Mouse (Mus musculus) lung, adult 2 months (tissue): ENCODE data around the gene Tnik. TPM values are rescaled to one million over a fixed set of nuclear protein-coding genes. Genes with fewer than 3 reads are reported as not detected.

Experiments used
- DNase-seq: peaks from one replicate; pipeline ENCODE4 v3.0.0; 2022
- H3K4me1 ChIP-seq: fragments of 200-500 bp; 2 replicates; pipeline ENCODE4 v1.6.1; 2011; ENCODE audit warnings: low read length; ENCODE audit not compliant: control insufficient read depth, insufficient read depth
- H3K4me3 ChIP-seq: fragments of 200-500 bp; replicated peaks from 2 replicates; pipeline ENCODE3; 2011; ENCODE audit warnings: low read depth, mild to moderate bottlenecking, control low read depth, low read length; ENCODE audit errors: extremely low read depth
- CTCF ChIP-seq: fragments of 200-500 bp; IDR thresholded peaks from 2 replicates; pipeline ENCODE4 v1.5.1; 2011; ENCODE audit warnings: mild to moderate bottlenecking, low read length, control low read depth; ENCODE audit not compliant: insufficient read depth
- POLR2A ChIP-seq: fragments of 200-500 bp; IDR thresholded peaks from 2 replicates; pipeline ENCODE4 v1.6.1; 2011; ENCODE audit warnings: low read depth, mild to moderate bottlenecking, control low read depth, low read length, borderline replicate concordance; ENCODE audit errors: extremely low read depth
- WGBS: fragments of 180-500 bp; shearing (Covaris S2); methylation state at CpG from one replicate; pipeline ENCODE4 v1.1.7; 2018; 5-methylcytosine and 5-hydroxymethylcytosine counted together
- polyA plus RNA-seq: library from polyadenylated mRNA; depleted of rRNA; stranded (reverse); fragments of >200 nt; gene quantifications from 2 replicates; pipeline ENCODE4 v1.2.3, GENCODE M21; 2012

Gene Tnik
- polyA plus RNA-seq, 1 experiment = 11.8 TPM

DNA sequence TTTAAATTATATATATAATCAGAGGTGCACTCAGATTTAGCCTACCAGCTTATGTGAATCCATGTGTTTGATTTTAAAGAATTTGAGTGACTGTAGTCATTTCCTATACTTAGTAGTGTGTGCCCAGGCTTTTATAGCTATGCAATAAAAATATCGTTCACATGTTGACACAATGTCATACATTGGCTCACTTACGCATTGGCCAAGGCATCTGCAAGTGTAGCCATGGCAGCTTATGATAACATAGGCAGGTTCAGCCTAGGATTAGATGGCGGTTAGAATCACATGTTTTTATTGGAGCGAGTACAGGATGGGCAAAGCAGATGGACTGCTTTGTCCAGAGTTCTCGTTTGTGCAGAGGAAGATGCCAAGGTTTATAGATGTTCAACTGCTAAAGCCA is 40.9 kb downstream of the Tnik start:
- H3K4me3 ChIP-seq = no peak overlapping the region

DNA sequence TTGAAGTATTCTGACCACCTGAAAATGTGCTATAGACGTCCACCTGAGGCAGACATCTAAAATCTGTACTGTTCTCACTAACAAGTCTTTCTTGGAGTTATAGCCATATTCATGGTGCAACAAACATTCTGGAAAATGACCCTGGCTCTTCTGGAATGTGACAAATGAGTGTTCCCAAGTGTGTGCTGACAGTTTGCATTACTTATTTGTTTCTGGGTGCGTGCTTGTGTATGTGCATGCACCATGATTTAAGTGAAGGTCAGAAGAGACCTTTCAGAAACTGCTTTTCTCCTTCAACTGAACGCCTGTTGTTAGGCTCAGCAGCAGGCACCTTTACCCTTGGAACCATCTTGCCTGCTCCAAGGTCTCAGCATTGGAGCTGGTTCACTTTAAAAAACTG is 43.8 kb downstream of the Tnik start:
- DNase-seq = no peak
- Histone ChIP-seq H3K4me3 (no peak overlapping the region), H3K4me1 (peaks cover 3% of the 10 kb centered on the region; the same call in 1 of the 2 replicates)
- TF ChIP-seq CTCF = no peak
- WGBS = 79% methylated on average over 3 of the region's 3 CpGs

More for the DNA sequence above, 40.9 kb downstream of the Tnik start:
- 73% methylated on average over 5 of the region's 5 CpGs for WGBS
- peaks cover 3% of the 10 kb centered on the region; the same call in 1 of the 2 replicates for H3K4me1 ChIP-seq
- TF ChIP-seq CTCF = no peak
- TF ChIP-seq POLR2A = no peak
- no peak for DNase-seq

- H3K4me3 ChIP-seq = no peak overlapping the region
- no peak for TF ChIP-seq POLR2A
- no peak for TF ChIP-seq CTCF
- no peak for DNase-seq
- WGBS = 93% methylated on average over 2 of the region's 2 CpGs
- H3K4me1 ChIP-seq = no peaks in the 10 kb centered on the region
Observed at GRCm38 (mm10) chr3:28314438-28314837, 51.4 kb downstream of the Tnik start.

GRCm38 (mm10) chr3:28317339-28317738 is 54.3 kb downstream of the Tnik start:
- Histone ChIP-seq H3K4me1 (no peaks in the 10 kb centered on the region), H3K4me3 (no peak overlapping the region)
- 74% methylated on average over 1 of the region's 1 CpGs for WGBS
- TF ChIP-seq CTCF (no peak), POLR2A (no peak)
- no peak for DNase-seq

GRCm38 (mm10) chr3:28321635-28322034 is 58.6 kb downstream of the Tnik start:
- WGBS = 82% methylated on average over 8 of the region's 8 CpGs
- Histone ChIP-seq H3K4me3 (no peak overlapping the region), H3K4me1 (no peaks in the 10 kb centered on the region)
- TF ChIP-seq CTCF = no peak
- TF ChIP-seq POLR2A = no peak
- no peak for DNase-seq

GRCm38 (mm10) chr3:28325613-28326233 is 62.7 kb downstream of the Tnik start:
- Histone ChIP-seq H3K4me3 (no peak overlapping the region), H3K4me1 (no peaks in the 10 kb centered on the region)
- TF ChIP-seq POLR2A = no peak
- TF ChIP-seq CTCF = no peak
- no peak for DNase-seq
- 81% methylated on average over 8 of the region's 8 CpGs for WGBS

- TF ChIP-seq CTCF (no peak), POLR2A (no peak)
- H3K4me1 ChIP-seq = no peaks in the 10 kb centered on the region; the same call in 1 of the 2 replicates
- DNase-seq = no peak
- WGBS = 68% methylated on average over 5 of the region's 5 CpGs
- no peak overlapping the region for H3K4me3 ChIP-seq
Observed at GRCm38 (mm10) chr3:28332316-28332715, 69.3 kb downstream of the Tnik start.

DNA sequence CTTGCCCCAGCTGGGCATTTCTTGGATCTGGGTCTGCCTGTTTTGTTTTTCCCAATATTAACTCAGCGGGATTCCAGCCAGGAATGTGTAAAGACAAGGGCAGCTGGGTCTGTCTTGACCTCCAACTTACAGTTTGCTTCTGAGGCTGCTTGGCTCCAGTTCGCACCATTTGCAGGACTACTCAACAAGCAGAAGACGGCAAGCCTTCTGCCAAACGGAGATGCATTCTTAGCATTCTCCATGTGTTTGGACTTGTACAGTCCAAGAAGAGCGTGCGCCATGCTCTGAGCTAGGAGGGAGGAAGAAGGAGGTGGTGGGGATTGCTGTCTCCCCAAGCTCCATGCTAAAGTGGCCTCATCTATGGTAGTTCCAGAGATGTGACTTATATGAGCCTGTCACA is 70.9 kb downstream of the Tnik start:
- 61% methylated on average over 6 of the region's 6 CpGs for WGBS
- TF ChIP-seq POLR2A (no peak), CTCF (no peak)
- no peak for DNase-seq
- Histone ChIP-seq H3K4me1 (no peaks in the 10 kb centered on the region; the same call in 1 of the 2 replicates), H3K4me3 (no peak overlapping the region)

DNA sequence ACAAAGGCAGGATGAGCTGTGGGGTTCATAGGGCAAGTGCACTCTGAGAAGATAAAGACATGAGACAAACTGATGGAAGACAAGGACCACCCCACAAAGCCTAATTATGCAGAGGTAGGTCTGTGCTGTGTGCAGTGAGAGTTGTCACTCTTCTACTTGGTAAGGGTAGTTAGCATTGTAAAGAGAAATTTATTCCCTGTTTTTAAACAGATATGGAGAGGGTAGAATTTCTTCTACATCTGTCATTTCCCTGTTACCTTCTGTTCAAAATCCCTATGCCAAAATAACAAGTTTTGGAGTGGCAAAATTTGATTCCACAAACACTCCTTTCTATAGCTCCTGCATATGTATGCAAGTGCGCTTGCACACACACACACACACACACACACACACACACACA is 71.5 kb downstream of the Tnik start:
- TF ChIP-seq POLR2A = no peak
- TF ChIP-seq CTCF = no peak
- Histone ChIP-seq H3K4me1 (no peaks in the 10 kb centered on the region; the same call in 1 of the 2 replicates), H3K4me3 (no peak overlapping the region)
- 95% methylated on average over 1 of the region's 1 CpGs for WGBS
- no peak for DNase-seq

GRCm38 (mm10) chr3:28340071-28340470 is 77.1 kb downstream of the Tnik start:
- Histone ChIP-seq H3K4me3 (no peak overlapping the region), H3K4me1 (no peaks in the 10 kb centered on the region)
- DNase-seq = no peak
- WGBS = 53% methylated on average over 8 of the region's 8 CpGs
- no peak for TF ChIP-seq CTCF
- no peak for TF ChIP-seq POLR2A
